Mouse (Mus musculus) limb, embryonic 12.5 days (tissue): ENCODE data around the gene Tnnt2. TPM values are rescaled to one million over a fixed set of nuclear protein-coding genes. Genes with fewer than 3 reads are reported as not detected.

Experiments
- ATAC-seq: fragments of 200-750 bp; cut with Nextera tagmentation; 2 replicates; pipeline ENCODE4 v1.8.0; 2017; ENCODE audit warnings: low read depth, moderate TSS enrichment; ENCODE audit not compliant: insufficient number of reproducible peaks, insufficient read depth, low FRiP score, low TSS enrichment
- H3K27ac ChIP-seq: fragments of 300-500 bp; sonication (generic); 2 replicates; pipeline ENCODE4 v1.5.1; 2016; ENCODE audit warnings: mild to moderate bottlenecking, moderate library complexity
- H3K27me3 ChIP-seq: fragments of 300-500 bp; sonication (generic); 2 replicates; pipeline ENCODE4 v1.6.1; 2016; ENCODE audit warnings: mild to moderate bottlenecking, moderate library complexity
- H3K36me3 ChIP-seq: fragments of 300-500 bp; sonication (generic); 2 replicates; pipeline ENCODE4 v1.6.1; 2016; ENCODE audit warnings: mild to moderate bottlenecking, moderate library complexity
- H3K4me1 ChIP-seq: fragments of 300-500 bp; sonication (generic); replicated peaks from 2 replicates; pipeline ENCODE4 v1.6.1; 2016
- H3K4me2 ChIP-seq: fragments of 300-500 bp; sonication (generic); 2 replicates; pipeline ENCODE4 v1.6.1; 2016; ENCODE audit warnings: mild to moderate bottlenecking, moderate library complexity
- H3K4me3 ChIP-seq: fragments of 300-500 bp; sonication (generic); replicated peaks from 2 replicates; pipeline ENCODE4 v1.5.1; 2016; ENCODE audit warnings: mild to moderate bottlenecking
- H3K9ac ChIP-seq: fragments of 300-500 bp; sonication (generic); replicated peaks from 2 replicates; pipeline ENCODE4 v1.6.1; 2016; ENCODE audit warnings: mild to moderate bottlenecking, moderate library complexity
- H3K9me3 ChIP-seq: fragments of 300-500 bp; sonication (generic); 2 replicates; pipeline ENCODE4 v1.6.1; 2016; ENCODE audit warnings: mild to moderate bottlenecking, moderate library complexity
- WGBS: fragments of 180-500 bp; shearing (Covaris S2); methylation state at CpG from one replicate; pipeline ENCODE4 v1.1.7; 2016; 5-methylcytosine and 5-hydroxymethylcytosine counted together
- polyA plus RNA-seq: library from polyadenylated mRNA; unstranded; fragments of >200 nt; fragmentation: Nextera tagmentation; extraction: Ambion mirVana; gene quantifications from 2 replicates; pipeline ENCODE4 v1.2.1, GENCODE M21; 2016

Tnnt2 gene
- polyA plus RNA-seq, 1 experiment from 2014 or later = 36.0 TPM

DNA sequence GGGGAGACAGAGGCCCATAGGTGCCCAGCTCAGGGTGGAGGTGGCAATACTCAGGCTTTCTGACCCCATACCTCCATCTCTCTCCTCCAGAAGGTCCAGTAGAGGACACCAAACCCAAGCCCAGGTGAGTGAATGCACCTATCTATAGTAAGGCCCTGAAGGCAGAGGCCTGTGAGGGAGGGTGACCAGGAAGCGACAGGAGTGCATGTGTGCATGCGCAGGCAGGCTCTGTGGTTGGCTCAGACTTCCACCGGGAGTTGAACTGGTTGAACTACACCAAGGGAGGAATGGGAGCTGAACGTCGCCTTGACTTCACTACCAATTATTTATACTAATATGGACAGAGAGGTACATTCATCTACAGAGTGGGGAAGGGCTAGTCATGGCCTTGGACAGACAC, 10.5 kb downstream of the Tnnt2 start:
- 79% methylated on average over 5 of the region's 5 CpGs for WGBS
- Histone ChIP-seq H3K27ac (no peak overlapping the region), H3K9me3 (no peaks in the 10 kb centered on the region), H3K4me2 (no peak overlapping the region), H3K27me3 (no peaks in the 10 kb centered on the region), H3K9ac (no peak overlapping the region), H3K4me1 (0 out of 2 replicates have a peak, but pooled peaks cover under 1% of the 10 kb centered on the region), H3K4me3 (no peak overlapping the region), H3K36me3 (no peaks in the 10 kb centered on the region)
- ATAC-seq = no peak

DNA sequence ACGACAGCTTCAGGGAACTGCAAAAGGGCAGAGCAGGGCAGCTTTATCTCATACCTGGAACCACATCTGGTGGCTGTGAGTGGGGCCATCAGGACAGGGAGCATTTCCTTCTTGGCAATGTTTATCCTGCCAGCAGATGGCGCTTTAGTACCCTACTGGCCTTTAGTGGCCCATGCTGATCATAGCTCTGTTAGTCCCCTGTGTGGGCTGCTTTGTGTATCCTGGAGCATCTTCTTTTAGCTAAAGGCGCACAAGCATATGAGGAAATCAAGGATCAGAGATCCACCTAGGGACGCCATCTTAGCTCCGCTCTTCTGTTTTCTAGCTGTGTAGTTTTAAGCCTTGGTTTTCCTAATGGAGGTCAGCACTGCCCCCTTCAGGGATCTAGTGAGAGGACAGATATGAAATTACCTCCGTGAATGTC, 11.0 kb downstream of the Tnnt2 start:
- ATAC-seq = no peak

GRCm38 (mm10) chr1:135847611-135848351, 11.6 kb downstream of the Tnnt2 start:
- H3K9me3 ChIP-seq = no peaks in the 10 kb centered on the region
- no peak overlapping the region for H3K4me2 ChIP-seq
- no peaks in the 10 kb centered on the region for H3K27me3 ChIP-seq
- ATAC-seq = no peak
- no peak overlapping the region for H3K9ac ChIP-seq
- peaks cover 11% of the 10 kb centered on the region for H3K4me1 ChIP-seq
- WGBS = 81% methylated on average over 17 of the region's 17 CpGs
- no peak overlapping the region for H3K4me3 ChIP-seq
- H3K36me3 ChIP-seq = no peaks in the 10 kb centered on the region
- no peak overlapping the region for H3K27ac ChIP-seq

More for the DNA sequence above, 11.0 kb downstream of the Tnnt2 start:
- Histone ChIP-seq H3K27me3 (no peaks in the 10 kb centered on the region), H3K36me3 (no peaks in the 10 kb centered on the region), H3K27ac (no peak overlapping the region), H3K4me2 (no peak overlapping the region), H3K4me1 (peaks cover 6% of the 10 kb centered on the region; the same call in 1 of the 2 replicates), H3K9me3 (no peaks in the 10 kb centered on the region), H3K4me3 (no peak overlapping the region), H3K9ac (no peak overlapping the region)
- WGBS = 33% methylated on average over 6 of the region's 6 CpGs

DNA sequence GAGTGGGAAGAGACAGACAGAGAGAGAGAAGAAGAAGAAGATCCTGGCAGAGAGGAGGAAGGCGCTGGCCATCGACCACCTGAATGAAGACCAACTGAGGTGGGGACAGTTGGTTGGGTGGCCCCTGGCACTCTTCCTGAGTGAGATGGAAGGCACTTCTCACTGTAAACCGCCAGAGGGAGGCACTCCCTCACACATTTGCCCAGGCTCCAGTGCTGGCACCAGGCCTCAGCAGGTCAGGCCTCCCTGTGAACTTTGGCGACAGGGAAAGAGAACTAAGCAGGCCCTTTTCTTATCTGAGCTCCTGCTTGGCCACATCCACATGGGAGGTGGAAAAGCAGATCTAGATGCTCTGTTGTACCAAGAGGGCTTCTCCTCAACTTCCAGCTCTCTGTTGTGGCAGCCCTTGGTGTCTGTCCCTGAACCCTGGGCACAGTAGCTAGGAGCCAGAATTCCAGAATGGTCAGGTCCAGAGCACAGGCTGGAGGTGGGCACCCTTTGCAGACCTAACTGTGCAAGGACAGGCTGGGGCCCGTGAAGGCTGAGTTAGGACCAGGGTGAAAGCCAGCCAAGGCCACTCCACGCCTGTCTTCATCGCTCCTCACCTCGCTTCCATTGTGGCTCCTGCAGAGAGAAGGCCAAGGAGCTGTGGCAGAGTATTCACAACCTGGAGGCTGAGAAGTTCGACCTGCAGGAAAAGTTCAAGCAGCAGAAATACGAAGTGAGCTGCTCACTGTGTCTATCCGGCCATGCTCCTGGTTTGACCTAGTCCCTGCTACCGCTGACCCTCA, 14.8 kb downstream of the Tnnt2 start:
- Histone ChIP-seq H3K9me3 (no peaks in the 10 kb centered on the region), H3K36me3 (no peaks in the 10 kb centered on the region), H3K4me1 (peaks cover 11% of the 10 kb centered on the region), H3K4me2 (no peak overlapping the region), H3K27ac (no peak overlapping the region), H3K27me3 (no peaks in the 10 kb centered on the region), H3K4me3 (no peak overlapping the region), H3K9ac (no peak overlapping the region)
- 65% methylated on average over 12 of the region's 12 CpGs for WGBS
- no peak for ATAC-seq

GRCm38 (mm10) chr1:135852044-135852756, 16.0 kb downstream of the Tnnt2 start:
- Histone ChIP-seq H3K27ac (no peak overlapping the region), H3K4me3 (no peak overlapping the region), H3K36me3 (no peaks in the 10 kb centered on the region), H3K4me1 (peaks cover 11% of the 10 kb centered on the region), H3K9me3 (no peaks in the 10 kb centered on the region), H3K9ac (no peak overlapping the region), H3K27me3 (no peaks in the 10 kb centered on the region), H3K4me2 (no peak overlapping the region)
- 67% methylated on average over 13 of the region's 13 CpGs for whole genome bisulfite sequencing
- no peak for ATAC-seq

- Histone ChIP-seq H3K27ac (no peak overlapping the region), H3K9me3 (no peaks in the 10 kb centered on the region), H3K36me3 (no peaks in the 10 kb centered on the region), H3K4me1 (peaks cover 11% of the 10 kb centered on the region), H3K4me2 (no peak overlapping the region), H3K4me3 (no peak overlapping the region), H3K9ac (no peak overlapping the region), H3K27me3 (no peaks in the 10 kb centered on the region)
- no peak for ATAC-seq
- 94% methylated on average over 4 of the region's 4 CpGs for WGBS
Measured at GRCm38 (mm10) chr1:135853200-135853599, 17.0 kb downstream of the Tnnt2 start.

DNA sequence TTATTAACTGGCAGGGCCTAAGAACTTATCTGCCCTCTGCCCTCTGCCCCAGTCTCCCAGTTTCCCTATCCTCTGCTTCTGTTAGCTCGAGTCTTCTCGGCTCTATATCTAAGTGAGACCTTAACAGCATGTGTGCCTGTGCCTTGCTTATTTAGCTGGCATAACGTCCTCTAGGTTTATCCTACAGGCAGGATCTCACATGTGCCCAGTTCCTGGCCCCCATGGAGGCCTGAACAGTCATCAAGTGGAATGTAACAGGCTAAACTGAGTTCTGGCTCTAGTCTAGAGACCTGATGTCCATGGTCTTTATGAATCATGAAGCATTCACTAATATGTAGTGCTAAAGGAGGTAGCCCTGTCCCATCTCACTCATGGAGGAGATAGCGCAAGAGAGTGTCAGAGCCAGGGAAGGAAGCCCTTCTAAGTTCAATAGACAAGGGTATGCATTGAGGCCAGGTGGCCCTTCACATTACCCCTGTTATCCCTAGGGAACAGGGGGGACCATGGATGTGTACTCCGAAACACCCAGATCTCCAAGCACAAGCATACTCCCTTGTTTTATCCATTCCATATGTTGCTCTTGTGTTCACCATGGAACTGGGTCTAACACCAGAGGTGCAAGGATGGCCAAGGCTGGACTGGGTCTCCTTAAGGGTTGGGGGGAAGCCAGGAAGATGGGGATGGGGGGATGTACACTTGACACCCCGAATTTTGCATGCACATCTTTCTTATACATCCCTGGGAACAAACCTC, 18.6 kb downstream of the Tnnt2 start:
- Histone ChIP-seq H3K27ac (no peak overlapping the region), H3K9me3 (no peaks in the 10 kb centered on the region), H3K4me1 (peaks cover 11% of the 10 kb centered on the region), H3K27me3 (no peaks in the 10 kb centered on the region), H3K4me3 (no peak overlapping the region), H3K4me2 (no peak overlapping the region), H3K36me3 (no peaks in the 10 kb centered on the region), H3K9ac (no peak overlapping the region)
- 77% methylated on average over 6 of the region's 6 CpGs for WGBS
- ATAC-seq = no peak

DNA sequence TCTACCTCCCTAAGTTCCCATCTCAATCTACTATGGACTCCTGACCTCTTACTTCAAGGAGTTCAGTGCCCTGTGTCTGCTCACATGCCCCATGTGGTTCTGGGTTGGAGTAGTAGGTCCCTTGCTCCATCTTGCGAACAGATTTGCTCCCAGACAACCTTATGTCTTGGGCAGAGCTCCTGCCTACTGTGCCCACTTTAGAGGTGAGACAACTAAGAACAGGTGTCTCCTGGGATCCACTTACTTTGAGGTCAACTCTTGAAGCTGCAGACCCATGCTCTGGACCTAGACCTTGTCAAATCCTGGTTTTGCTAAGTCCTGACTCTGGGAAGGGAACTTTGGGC, 19.2 kb downstream of the Tnnt2 start:
- H3K4me1 ChIP-seq = peaks cover 11% of the 10 kb centered on the region
- H3K36me3 ChIP-seq = no peaks in the 10 kb centered on the region
- H3K4me3 ChIP-seq = no peak overlapping the region
- H3K9me3 ChIP-seq = no peaks in the 10 kb centered on the region
- no peak for ATAC-seq
- H3K27me3 ChIP-seq = no peaks in the 10 kb centered on the region
- no peak overlapping the region for H3K27ac ChIP-seq
- H3K9ac ChIP-seq = no peak overlapping the region
- no peak overlapping the region for H3K4me2 ChIP-seq
- 97% methylated on average over 1 of the region's 1 CpGs for WGBS

DNA sequence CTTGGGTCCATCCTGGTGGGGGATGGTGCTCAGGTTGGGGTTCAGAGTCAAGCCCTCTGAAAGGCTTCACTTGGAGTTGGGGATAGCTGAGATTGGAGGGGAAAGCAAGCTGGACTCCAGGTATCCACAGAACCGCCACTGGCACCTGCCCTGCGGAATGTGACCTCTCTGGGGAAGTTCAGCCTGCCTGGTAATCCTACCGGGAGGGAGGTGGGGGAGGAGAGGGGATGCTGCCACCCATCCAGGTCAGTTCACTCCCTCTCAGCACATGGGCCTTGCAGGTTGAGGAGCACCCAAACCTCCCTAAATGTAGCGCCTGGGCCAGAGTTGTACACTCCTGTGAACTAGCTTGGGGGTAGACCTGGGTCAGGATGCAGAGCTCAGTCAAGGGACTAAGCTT, 19.9 kb downstream of the Tnnt2 start:
- no peak for ATAC-seq
- 61% methylated on average over 4 of the region's 4 CpGs for WGBS
- H3K9ac ChIP-seq = no peak overlapping the region
- no peak overlapping the region for H3K4me2 ChIP-seq
- no peaks in the 10 kb centered on the region; the same call in 1 of the 2 replicates for H3K27me3 ChIP-seq
- H3K4me1 ChIP-seq = peaks cover 11% of the 10 kb centered on the region
- no peak overlapping the region for H3K4me3 ChIP-seq
- H3K36me3 ChIP-seq = no peaks in the 10 kb centered on the region
- H3K27ac ChIP-seq = no peak overlapping the region
- H3K9me3 ChIP-seq = no peaks in the 10 kb centered on the region

DNA sequence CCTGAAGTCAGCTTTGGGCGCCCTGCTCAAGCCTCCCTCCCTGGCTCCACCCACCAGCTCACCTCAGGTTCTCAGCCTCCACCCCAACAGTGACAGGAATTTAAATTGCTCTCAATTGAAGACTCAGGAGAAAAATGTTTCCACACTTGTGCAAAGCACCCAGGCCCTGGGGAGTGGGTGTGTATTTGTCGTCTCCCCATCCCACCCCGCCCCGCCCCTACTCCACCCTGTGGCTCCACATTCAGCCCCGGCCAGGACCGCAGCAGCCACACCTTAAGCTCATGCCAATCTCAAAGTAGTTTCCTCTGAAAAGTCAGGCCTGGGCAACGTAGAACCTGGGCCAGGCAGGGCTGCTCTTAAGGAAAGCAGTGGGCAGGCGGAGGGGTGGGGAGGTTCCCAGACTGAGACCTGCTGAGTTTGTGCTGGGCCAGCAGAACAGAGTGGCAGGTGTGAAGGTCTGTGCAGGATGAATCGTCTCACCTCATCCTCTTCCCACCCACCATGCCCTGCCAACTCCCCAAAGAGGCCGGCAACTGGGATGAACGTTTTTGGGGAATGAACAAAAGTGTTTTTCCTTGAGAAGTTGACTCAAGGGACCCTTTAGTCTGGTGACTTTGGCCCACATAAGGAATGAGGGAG, 21.1 kb downstream of the Tnnt2 start:
- no peaks in the 10 kb centered on the region for H3K9me3 ChIP-seq
- no peaks in the 10 kb centered on the region for H3K36me3 ChIP-seq
- no peaks in the 10 kb centered on the region; the same call in 1 of the 2 replicates for H3K27me3 ChIP-seq
- 55% methylated on average over 11 of the region's 11 CpGs for WGBS
- H3K9ac ChIP-seq = no peak overlapping the region
- ATAC-seq = no peak; the same call in 1 of the 2 replicates
- peaks cover 6% of the 10 kb centered on the region for H3K4me1 ChIP-seq
- no peak overlapping the region for H3K4me3 ChIP-seq
- H3K4me2 ChIP-seq = no peak overlapping the region
- H3K27ac ChIP-seq = no peak overlapping the region
